Mouse (Mus musculus) heart, adult 2 months (tissue): ENCODE results near the gene Aasdh. TPM values are rescaled to one million over a fixed set of nuclear protein-coding genes. Genes with fewer than 3 reads are reported as not detected.
A peak's percentile ranks its signal among the peaks of the same experiment; 100 is the strongest.

ENCODE experiments used
- DNase-seq, 2 experiments: peaks; one replicate each; pipeline ENCODE4 v3.0.0; 2021
- H3K27ac ChIP-seq: fragments of 200-600 bp; 2 replicates; pipeline ENCODE4 v1.8.1; 2022
- H3K27me3 ChIP-seq: fragments of 200-500 bp; 2 replicates; pipeline ENCODE4 v1.6.1; 2012; ENCODE audit warnings: mild to moderate bottlenecking, low read length, inconsistent platforms, mixed read lengths; ENCODE audit not compliant: control insufficient read depth, insufficient read depth
- H3K36me3 ChIP-seq: fragments of 200-500 bp; 2 replicates; pipeline ENCODE4 v1.6.1; 2012; ENCODE audit warnings: low read length, inconsistent platforms; ENCODE audit not compliant: control insufficient read depth, insufficient read depth
- H3K4me1 ChIP-seq: fragments of 200-500 bp; 2 replicates; pipeline ENCODE4 v1.6.1; 2011; ENCODE audit warnings: low read length; ENCODE audit not compliant: control insufficient read depth, insufficient read depth
- H3K4me3 ChIP-seq: fragments of 200-600 bp; 2 replicates; pipeline ENCODE4 v1.8.1; 2022
- H3K79me2 ChIP-seq: fragments of 200-500 bp; replicated peaks from 2 replicates; pipeline ENCODE4 v1.6.1; 2012; ENCODE audit warnings: mild to moderate bottlenecking, inconsistent platforms, low read length, moderate library complexity, mixed read lengths; ENCODE audit not compliant: control insufficient read depth, insufficient read depth
- H3K9ac ChIP-seq: fragments of 200-500 bp; 2 replicates; pipeline ENCODE4 v1.6.1; 2012; ENCODE audit warnings: low read depth, mild to moderate bottlenecking, control low read depth, inconsistent platforms, low read length, mixed read lengths
- CTCF ChIP-seq: fragments of 200-600 bp; IDR thresholded peaks from 2 replicates; pipeline ENCODE4 v1.8.1; 2022; ENCODE audit warnings: antibody characterized with exemption, mild to moderate bottlenecking, moderate library complexity
- EP300 ChIP-seq: fragments of 200-500 bp; IDR thresholded peaks from 2 replicates; pipeline ENCODE4 v1.6.1; 2011; ENCODE audit warnings: low read depth, low read length, control low read depth; ENCODE audit not compliant: insufficient read depth
- POLR2A ChIP-seq: fragments of 200-500 bp; IDR thresholded peaks from 2 replicates; pipeline ENCODE4 v1.6.1; 2011; ENCODE audit warnings: mild to moderate bottlenecking, low read depth, low read length, control low read depth; ENCODE audit not compliant: insufficient read depth
- WGBS: fragments of 180-500 bp; shearing (Covaris S2); methylation state at CpG from one replicate; pipeline ENCODE4 v1.1.7; 2018; 5-methylcytosine and 5-hydroxymethylcytosine counted together
- intact Hi-C: fragments of 180-260 bp; cut with DNase I; formaldehyde crosslinking; loops from one replicate; pipeline ENCODE4 v1.15.1; 2025
- polyA plus RNA-seq: library from polyadenylated mRNA; depleted of rRNA; stranded (reverse); fragments of >200 nt; gene quantifications from 2 replicates; pipeline ENCODE4 v1.2.3, GENCODE M21; 2012
- total RNA-seq, 2 experiments: library from RNA; stranded (reverse); gene quantifications; 2 replicates each; pipeline ENCODE4 v1.2.3; 2021

Aasdh gene
- total and polyA plus RNA-seq, 3 experiments = 12.7 to 19.9 (median 16.2) TPM

DNA sequence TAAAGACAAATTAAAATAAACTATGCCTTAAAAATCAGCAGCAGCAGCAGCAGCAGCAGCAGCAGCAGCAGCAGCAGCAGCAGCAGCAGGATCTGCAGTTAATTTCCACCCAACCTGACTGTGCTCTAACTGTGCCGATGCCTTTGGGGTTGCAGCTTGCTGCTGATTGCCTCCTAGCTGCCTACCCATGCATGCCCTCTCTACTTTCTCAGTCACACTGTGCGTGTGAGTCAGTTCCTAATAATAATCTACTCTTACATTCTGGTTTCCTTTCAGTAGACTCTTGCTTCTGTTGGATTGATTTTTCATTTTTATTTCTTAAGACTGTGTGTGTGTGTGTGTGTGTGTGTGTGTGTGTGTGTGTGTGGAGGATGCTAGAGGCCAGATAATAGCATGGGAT lies 12.2 kb downstream of the Aasdh start:
- no peak overlapping the region for H3K4me3 ChIP-seq
- no peaks in the 10 kb centered on the region for H3K27me3 ChIP-seq
- no peak overlapping the region for H3K27ac ChIP-seq
- intact Hi-C loops = no loop called here
- TF ChIP-seq CTCF = no peak
- TF ChIP-seq EP300 = no peak
- TF ChIP-seq POLR2A = no peak
- WGBS = 81% methylated on average over 2 of the region's 2 CpGs
- no peaks in the 10 kb centered on the region for H3K36me3 ChIP-seq
- no peak for DNase-seq
- no peaks in the 10 kb centered on the region for H3K4me1 ChIP-seq
- no peak overlapping the region for H3K9ac ChIP-seq
- no peaks in the 10 kb centered on the region for H3K79me2 ChIP-seq

DNA sequence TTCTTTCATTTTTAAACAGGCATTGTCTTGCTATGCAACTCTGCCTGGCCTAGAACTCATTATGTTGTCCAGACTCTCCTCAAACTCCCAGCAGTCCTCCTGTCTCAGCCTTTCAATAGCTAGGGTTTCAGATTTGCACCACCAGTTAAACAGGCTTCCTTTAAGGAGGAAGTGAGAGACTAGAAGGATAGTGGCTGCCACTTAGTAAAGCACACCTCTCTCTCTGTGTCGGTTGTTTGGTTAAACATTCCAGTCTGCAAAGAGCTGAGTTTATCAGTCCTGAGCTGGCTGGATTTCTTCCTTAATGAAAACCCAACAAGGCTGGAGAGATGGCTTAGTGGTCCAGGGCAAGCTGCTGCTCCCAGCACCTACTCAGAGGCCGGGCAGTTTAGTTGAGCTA lies 12.7 kb downstream of the Aasdh start:
- TF ChIP-seq EP300 (no peak), CTCF (no peak), POLR2A (no peak)
- no peak for DNase-seq
- H3K4me3 ChIP-seq = no peak overlapping the region
- H3K79me2 ChIP-seq = no peaks in the 10 kb centered on the region
- WGBS = 54% methylated on average over 2 of the region's 2 CpGs
- no peak overlapping the region for H3K9ac ChIP-seq
- H3K27me3 ChIP-seq = no peaks in the 10 kb centered on the region
- intact Hi-C loops = no loop called here
- no peaks in the 10 kb centered on the region for H3K4me1 ChIP-seq
- no peaks in the 10 kb centered on the region for H3K36me3 ChIP-seq
- no peak overlapping the region for H3K27ac ChIP-seq

DNA sequence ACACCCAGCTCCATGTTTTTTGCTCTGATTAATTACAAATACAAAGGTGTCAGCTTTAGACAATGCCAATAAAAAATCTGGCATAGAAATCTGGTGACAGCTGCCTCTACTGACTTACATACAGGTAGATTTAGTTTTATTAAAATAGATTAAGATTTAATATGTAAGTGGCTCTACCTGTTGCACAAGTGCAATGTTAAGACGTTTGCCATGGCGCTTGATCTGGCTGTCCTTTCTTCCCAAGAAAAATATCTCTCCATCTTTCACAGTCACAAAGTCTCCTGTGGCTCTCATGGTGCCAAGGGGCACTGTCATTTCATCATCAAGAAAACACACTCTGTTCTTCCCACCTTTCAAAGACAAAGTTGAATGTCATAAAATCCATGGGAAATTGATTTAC lies 18.3 kb downstream of the Aasdh start:
- Histone ChIP-seq H3K4me1 (no peaks in the 10 kb centered on the region), H3K9ac (no peak overlapping the region), H3K27ac (no peak overlapping the region), H3K79me2 (no peaks in the 10 kb centered on the region), H3K4me3 (no peak overlapping the region), H3K36me3 (no peaks in the 10 kb centered on the region), H3K27me3 (no peaks in the 10 kb centered on the region)
- DNase-seq = no peak
- no peak for TF ChIP-seq POLR2A
- intact Hi-C loops = no loop called here
- WGBS = 92% methylated on average over 2 of the region's 2 CpGs

DNA sequence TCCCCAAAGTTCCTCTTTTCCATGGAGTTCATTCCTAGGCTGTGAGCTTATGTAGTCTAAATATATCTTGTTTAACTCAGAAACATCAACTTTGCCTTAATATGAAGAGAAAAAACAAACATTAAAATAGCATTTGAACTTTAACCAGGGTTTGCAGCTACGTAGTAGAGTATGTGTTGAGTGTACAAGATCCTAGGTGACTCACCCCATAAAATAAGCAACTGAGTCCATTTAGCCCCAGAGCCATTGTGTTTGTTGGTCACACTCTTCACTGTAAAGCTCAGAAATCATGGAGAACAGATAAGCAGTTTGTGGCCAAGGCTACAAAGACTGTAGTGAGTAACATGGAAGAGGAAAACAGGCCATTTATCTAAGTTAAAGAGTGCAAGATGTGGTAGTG lies 21.2 kb downstream of the Aasdh start:
- Histone ChIP-seq H3K27me3 (no peaks in the 10 kb centered on the region), H3K79me2 (no peaks in the 10 kb centered on the region), H3K4me3 (no peak overlapping the region), H3K9ac (no peak overlapping the region), H3K36me3 (no peaks in the 10 kb centered on the region), H3K27ac (no peak overlapping the region), H3K4me1 (no peaks in the 10 kb centered on the region)
- TF ChIP-seq POLR2A (no peak), CTCF (no peak), EP300 (no peak)
- DNase-seq = no peak
- WGBS = 91% methylated on average over 1 of the region's 1 CpGs
- intact Hi-C loops = no loop called here

DNA sequence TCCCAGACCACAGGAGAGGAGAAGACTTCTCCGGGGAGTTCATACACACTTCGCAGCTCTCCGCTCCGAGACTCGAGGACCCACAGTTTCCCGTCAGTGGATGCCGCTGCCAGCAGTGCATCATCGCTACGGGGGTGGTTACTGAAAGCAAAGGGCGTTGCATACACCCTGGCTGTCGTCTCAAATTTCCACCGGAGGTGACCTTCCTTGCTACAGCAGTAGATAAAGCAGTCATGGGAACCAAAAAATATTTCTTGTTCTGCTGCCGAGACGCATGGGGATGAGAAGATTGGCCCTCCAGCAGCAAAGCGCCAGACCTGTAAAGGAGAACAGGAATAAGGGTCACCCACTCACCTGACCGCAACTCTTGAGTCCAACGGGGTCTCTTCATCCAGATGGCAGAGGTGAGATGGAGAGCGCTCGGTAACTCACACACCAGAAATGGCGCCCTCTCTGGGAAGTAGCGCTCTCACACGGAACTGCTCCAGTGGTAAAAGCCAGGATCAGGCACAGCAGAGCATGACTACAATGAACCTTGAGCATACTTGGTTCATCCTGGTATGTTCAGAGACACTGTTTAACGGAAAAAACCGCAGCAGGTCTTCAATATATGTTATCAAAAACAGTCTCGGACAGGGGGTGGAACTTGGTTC lies 29.1 kb downstream of the Aasdh start:
- H3K27ac ChIP-seq = peak overlapping the region; percentile 62
- intact Hi-C loops = no loop called here
- 58% methylated on average over 25 of the region's 25 CpGs for WGBS

DNA sequence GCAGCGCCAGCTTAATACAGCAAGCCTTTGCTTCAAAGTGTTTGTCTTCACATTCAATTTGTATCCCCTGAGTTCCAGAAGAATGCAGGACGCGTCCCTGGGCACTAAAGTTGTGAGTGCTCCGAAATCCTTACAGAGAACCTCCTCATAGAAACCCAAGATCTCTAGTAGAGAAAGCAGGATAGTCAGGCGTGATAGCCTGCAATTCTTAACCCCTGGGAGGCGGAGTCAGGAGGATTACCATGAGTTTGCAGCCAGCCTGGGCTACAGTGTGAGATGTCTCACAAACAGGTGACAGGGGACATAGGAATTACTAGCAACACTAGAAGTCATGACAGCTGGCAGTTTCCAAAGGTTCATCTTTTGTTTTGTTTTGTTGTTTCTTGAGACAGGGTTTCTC lies 35.8 kb downstream of the Aasdh start:
- no peak for DNase-seq
- H3K4me3 ChIP-seq = no peak overlapping the region
- H3K9ac ChIP-seq = no peak overlapping the region; the same call in 1 of the 2 replicates
- no peak for TF ChIP-seq CTCF
- no peak for TF ChIP-seq POLR2A
- TF ChIP-seq EP300 = no peak
- intact Hi-C loops = no loop called here
- H3K27me3 ChIP-seq = no peaks in the 10 kb centered on the region
- H3K79me2 ChIP-seq = no peaks in the 10 kb centered on the region
- no peak overlapping the region for H3K27ac ChIP-seq
- H3K36me3 ChIP-seq = no peaks in the 10 kb centered on the region
- WGBS = 61% methylated on average over 6 of the region's 6 CpGs
- no peaks in the 10 kb centered on the region for H3K4me1 ChIP-seq

More for the DNA sequence above, 29.1 kb downstream of the Aasdh start:
- H3K79me2 ChIP-seq = no peaks in the 10 kb centered on the region
- no peak overlapping the region for H3K4me3 ChIP-seq
- no peaks in the 10 kb centered on the region for H3K36me3 ChIP-seq
- no peaks in the 10 kb centered on the region for H3K27me3 ChIP-seq
- TF ChIP-seq EP300 (peak; percentile 54; the same call in 1 of the 2 replicates), POLR2A (0 out of 2 replicates have a peak, but pooled peaks have one; percentile 23), CTCF (peak; percentile 47)
- peak; percentile 51 to 65 for DNase-seq
- no peak overlapping the region for H3K9ac ChIP-seq
- no peaks in the 10 kb centered on the region for H3K4me1 ChIP-seq
